8 mouse cellular contexts compared by ENCODE assay signal in genomic region chr6:31938216-31938814, GRCm38 (mm10).
A peak's percentile ranks its signal among the peaks of the same experiment; 100 is the strongest.
DNase-seq lines count a peak whose midpoint lies in the region; ATAC-seq and TF ChIP-seq lines count a peak whose summit lies in the region.

No protein-coding gene starts in this region.

- no peak overlapping the region for H3K9ac ChIP-seq in ES-Bruce4 (ENCODE audit: low read depth, poor library complexity, severe bottlenecking)
- peak overlapping the region; percentile 51 for H3K9ac ChIP-seq in forebrain, embryonic 14.5 days (ENCODE audit: low read length)
- H3K9ac ChIP-seq in lung, embryonic 14.5 days: no peak overlapping the region

- intact Hi-C loops in heart, postnatal 36 days (cut with DNase I): loop anchor here (1.0 to 10.0 kb wide), 5 partner anchors 226 to 653 kb away; no protein-coding TSS in a partner anchor

- no peaks in the 10 kb centered on the region for H3K27me3 ChIP-seq in ES-Bruce4 (ENCODE audit: control insufficient read depth, insufficient read depth, low read length, poor library complexity, severe bottlenecking)
- H3K27me3 ChIP-seq in forebrain, embryonic 14.5 days (replicated peaks; ENCODE audit: control insufficient read depth, insufficient read depth, low read length): no peaks in the 10 kb centered on the region
- no peaks in the 10 kb centered on the region for H3K27me3 ChIP-seq in lung, embryonic 14.5 days (ENCODE audit: insufficient read depth, low read length)

- peak; percentile 28 for DNase-seq in c-Kit-positive CD71-positive TER-119-negative erythroid progenitor cells, embryonic 14.5 days (ENCODE audit: low read depth)
- DNase-seq in forebrain, embryonic 14.5 days (ENCODE audit: low spot score): peak; percentile 94
- peak; percentile 76 to 88 for DNase-seq in heart, postnatal 36 days
- peak; percentile 85 to 94 for DNase-seq in layer of hippocampus, adult 2 months (ENCODE audit: low spot score in 2 of 2)
- peak; percentile 96 for DNase-seq in lung, embryonic 14.5 days
- DNase-seq in ovary, postnatal 10 days (ENCODE audit: low spot score): peak; percentile 68
- peak; percentile 77 for DNase-seq in thymus, postnatal 0 days (ENCODE audit: low spot score)

- H3K4me2 ChIP-seq in forebrain, embryonic 14.5 days (ENCODE audit: low read length): peak overlapping the region; percentile 51
- H3K4me2 ChIP-seq in lung, embryonic 14.5 days: peak overlapping the region; percentile 75

- no peaks in the 10 kb centered on the region for H3K9me3 ChIP-seq in ES-Bruce4 (replicated peaks; ENCODE audit: control insufficient read depth, insufficient read depth, low read length, poor library complexity, severe bottlenecking)
- H3K9me3 ChIP-seq in forebrain, embryonic 14.5 days (replicated peaks; ENCODE audit: control insufficient read depth, low read length): no peaks in the 10 kb centered on the region
- no peaks in the 10 kb centered on the region for H3K9me3 ChIP-seq in lung, embryonic 14.5 days (ENCODE audit: low read depth, low read length)

- H3K4me1 ChIP-seq in ES-Bruce4 (ENCODE audit: control insufficient read depth, insufficient read depth, low read length): no peaks in the 10 kb centered on the region
- peaks cover 3% of the 10 kb centered on the region; the same call in 1 of the 2 replicates for H3K4me1 ChIP-seq in forebrain, embryonic 14.5 days (ENCODE audit: control insufficient read depth, insufficient read depth, low read length)
- H3K4me1 ChIP-seq in lung, embryonic 14.5 days (ENCODE audit: insufficient read depth): no peaks in the 10 kb centered on the region

- TF ChIP-seq POLR2A in ES-Bruce4 (IDR thresholded peaks at IDR 0.05; ENCODE audit: insufficient read depth, low read length): no peak

- peak overlapping the region; percentile 69 for H3K4me3 ChIP-seq in ES-Bruce4 (ENCODE audit: low read depth, low read length)
- peak overlapping the region; percentile 22 for H3K4me3 ChIP-seq in forebrain, embryonic 14.5 days (ENCODE audit: low read depth, low read length)
- H3K4me3 ChIP-seq in layer of hippocampus, adult 2 months: peak overlapping the region; percentile 66
- H3K4me3 ChIP-seq in lung, embryonic 14.5 days (ENCODE audit: low read depth, low read length): peak overlapping the region; percentile 31

- 6% methylated on average over 20 of the region's 20 CpGs for WGBS in forebrain, embryonic 14.5 days
- 8% methylated on average over 20 of the region's 20 CpGs for WGBS in lung, embryonic 14.5 days

- no peak for TF ChIP-seq EP300 in ES-Bruce4 (IDR thresholded peaks at IDR 0.05; ENCODE audit: insufficient read depth, low read depth, low read length)

- peak; percentile 88 for ATAC-seq in forebrain, embryonic 14.5 days
- ATAC-seq in lung, embryonic 14.5 days (ENCODE audit: insufficient read depth): peak; percentile 79

- TF ChIP-seq CTCF in ES-Bruce4 (IDR thresholded peaks at IDR 0.05; ENCODE audit: low read depth, low read length): peak; percentile 86
- TF ChIP-seq CTCF in layer of hippocampus, adult 2 months (conservative IDR thresholded peaks at IDR 0.05): peak; percentile 77
- peak; percentile 90 for TF ChIP-seq CTCF in lung, embryonic 14.5 days (IDR thresholded peaks at IDR 0.05; ENCODE audit: low read depth)

- H3K36me3 ChIP-seq in ES-Bruce4 (ENCODE audit: control insufficient read depth, insufficient read depth, low read length, poor library complexity, severe bottlenecking): no peaks in the 10 kb centered on the region
- no peaks in the 10 kb centered on the region for H3K36me3 ChIP-seq in forebrain, embryonic 14.5 days (ENCODE audit: control insufficient read depth, insufficient read depth, low read length)
- no peaks in the 10 kb centered on the region for H3K36me3 ChIP-seq in lung, embryonic 14.5 days (ENCODE audit: insufficient read depth)

- no peak overlapping the region for H3K27ac ChIP-seq in ES-Bruce4 (ENCODE audit: insufficient read depth, low read length)
- H3K27ac ChIP-seq in forebrain, embryonic 14.5 days (ENCODE audit: low read depth, low read length): no peak overlapping the region
- peak overlapping the region; percentile 78 for H3K27ac ChIP-seq in layer of hippocampus, adult 2 months
- H3K27ac ChIP-seq in lung, embryonic 14.5 days (ENCODE audit: low read depth): no peak overlapping the region

Comparison
In these comparisons a context has a peak if more than half of its experiments do, and no peak if none do; other contexts are left out.
1. DNase-seq: peak in every context shown above with its lines; median percentile 96 in lung, embryonic 14.5 days; 94 in forebrain, embryonic 14.5 days; 90 in layer of hippocampus, adult 2 months; 82 in heart, postnatal 36 days; 77 in thymus, postnatal 0 days; 68 in ovary, postnatal 10 days; 28 in c-Kit-positive CD71-positive TER-119-negative erythroid progenitor cells, embryonic 14.5 days.